Mouse (Mus musculus) hindbrain, postnatal 0 days (tissue): ENCODE results near the gene Anks1b. TPM values are rescaled to one million over a fixed set of nuclear protein-coding genes. Genes with fewer than 3 reads are reported as not detected.

Experiments used
- ATAC-seq: fragments of 200-750 bp; cut with Nextera tagmentation; 2 replicates; pipeline ENCODE4 v1.8.0; 2017; ENCODE audit warnings: mild to moderate bottlenecking, moderate TSS enrichment, moderate library complexity
- DNase-seq: peaks from one replicate; pipeline ENCODE4 v3.0.0-alpha.2; 2015; ENCODE audit warnings: low spot score
- H3K27ac ChIP-seq: fragments of 300-500 bp; sonication (generic); 2 replicates; pipeline ENCODE4 v1.5.1; 2014; ENCODE audit warnings: mild to moderate bottlenecking
- H3K27me3 ChIP-seq: fragments of 300-500 bp; sonication (generic); 2 replicates; pipeline ENCODE4 v1.6.1; 2014; ENCODE audit warnings: low read length, mixed read lengths; ENCODE audit not compliant: insufficient read depth
- H3K36me3 ChIP-seq: fragments of 300-500 bp; sonication (generic); 2 replicates; pipeline ENCODE4 v1.6.1; 2014; ENCODE audit warnings: low read length, mixed read lengths; ENCODE audit not compliant: insufficient read depth
- H3K4me1 ChIP-seq: fragments of 300-500 bp; sonication (generic); 2 replicates; pipeline ENCODE4 v1.6.1; 2014; ENCODE audit warnings: antibody characterized with exemption, low read length, mixed read lengths; ENCODE audit not compliant: insufficient read depth
- H3K4me2 ChIP-seq: fragments of 300-500 bp; sonication (generic); 2 replicates; pipeline ENCODE4 v1.6.1; 2014; ENCODE audit warnings: low read depth, mild to moderate bottlenecking, low read length, moderate library complexity, mixed read lengths
- H3K4me3 ChIP-seq: fragments of 300-500 bp; sonication (generic); 2 replicates; pipeline ENCODE4 v1.5.1; 2014; ENCODE audit warnings: low read length
- H3K9ac ChIP-seq: fragments of 300-500 bp; sonication (generic); replicated peaks from 2 replicates; pipeline ENCODE4 v1.6.1; 2014; ENCODE audit warnings: mild to moderate bottlenecking, low read length, moderate library complexity, mixed read lengths
- H3K9me3 ChIP-seq: fragments of 300-500 bp; sonication (generic); 2 replicates; pipeline ENCODE4 v1.6.1; 2016; ENCODE audit warnings: low read length, mixed read lengths
- CTCF ChIP-seq: IDR thresholded peaks from 2 replicates; pipeline ENCODE4 v1.5.1; 2016; ENCODE audit warnings: antibody characterized with exemption, control low read depth, low read depth
- WGBS: fragments of 180-500 bp; shearing (Covaris S2); extraction: QIAGEN DNeasy Blood & Tissue Kit; methylation state at CpG from one replicate; pipeline ENCODE4 v1.1.7; 2014; 5-methylcytosine and 5-hydroxymethylcytosine counted together
- polyA plus RNA-seq: library from polyadenylated mRNA; unstranded; fragments of >200 nt; fragmentation: Nextera tagmentation; extraction: Ambion mirVana; gene quantifications from 2 replicates; pipeline ENCODE4 v1.2.1, GENCODE M21; 2015
- total RNA-seq: library from RNA; depleted of rRNA; stranded (reverse); fragments of >200 nt; gene quantifications from 2 replicates; pipeline ENCODE4 v1.2.3, GENCODE M21; 2014

Anks1b gene
- total and polyA plus RNA-seq, 2 experiments from 2014 or later: 104 to 156 TPM

DNA sequence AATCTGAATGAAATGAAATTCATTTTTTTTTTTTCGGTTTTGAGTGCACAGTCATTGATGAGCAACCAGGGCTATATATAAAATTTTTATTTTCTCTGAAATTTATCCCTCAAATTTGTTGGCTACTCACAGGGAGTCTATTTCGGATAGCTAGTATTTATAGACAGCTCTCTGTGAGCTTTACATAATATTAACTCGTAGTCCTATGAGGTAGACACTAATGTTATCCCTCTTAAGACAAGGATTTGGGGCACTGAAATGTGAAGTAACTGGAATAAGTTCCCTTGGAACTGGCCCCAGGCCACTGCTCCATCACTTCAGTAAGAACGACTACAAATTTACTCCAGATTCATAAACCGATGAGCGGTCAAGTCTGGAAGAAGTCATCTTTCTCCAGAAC is 977.8 kb downstream of the Anks1b start:
- Histone ChIP-seq H3K9me3 (no peaks in the 10 kb centered on the region), H3K4me3 (no peak overlapping the region), H3K4me1 (0 out of 2 replicates have a peak, but pooled peaks cover 2% of the 10 kb centered on the region), H3K4me2 (no peak overlapping the region), H3K27me3 (no peaks in the 10 kb centered on the region), H3K9ac (no peak overlapping the region), H3K36me3 (no peaks in the 10 kb centered on the region), H3K27ac (no peak overlapping the region)
- no peak for DNase-seq
- no peak for TF ChIP-seq CTCF
- 93% methylated on average over 6 of the region's 6 CpGs for WGBS
- no peak for ATAC-seq

DNA sequence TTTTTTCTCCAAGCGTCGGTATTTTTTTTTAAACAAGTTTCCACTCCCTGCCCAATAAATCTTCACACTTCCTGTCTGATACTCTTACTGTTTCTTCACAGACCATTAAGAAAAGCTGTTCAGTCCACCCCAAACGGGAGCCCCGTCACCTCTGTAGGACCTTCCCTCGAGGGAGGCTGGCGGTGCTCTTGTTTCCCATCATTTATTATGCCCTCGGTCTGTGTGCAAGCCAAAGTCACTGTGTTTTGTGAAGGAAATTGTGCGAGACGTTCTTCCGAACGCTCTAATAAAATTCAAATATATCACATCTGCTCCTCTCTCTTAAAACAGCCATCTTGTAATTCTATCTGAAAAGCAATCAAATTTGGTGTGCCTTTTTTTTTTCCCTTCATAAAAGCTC is 978.7 kb downstream of the Anks1b start:
- no peak for DNase-seq
- no peak overlapping the region for H3K4me2 ChIP-seq
- no peaks in the 10 kb centered on the region for H3K27me3 ChIP-seq
- H3K9me3 ChIP-seq: no peaks in the 10 kb centered on the region
- H3K9ac ChIP-seq: no peak overlapping the region
- H3K27ac ChIP-seq: no peak overlapping the region
- TF ChIP-seq CTCF: no peak
- no peaks in the 10 kb centered on the region for H3K36me3 ChIP-seq
- 51% methylated on average over 11 of the region's 11 CpGs for WGBS
- ATAC-seq: no peak
- H3K4me3 ChIP-seq: no peak overlapping the region
- H3K4me1 ChIP-seq: no peaks in the 10 kb centered on the region

DNA sequence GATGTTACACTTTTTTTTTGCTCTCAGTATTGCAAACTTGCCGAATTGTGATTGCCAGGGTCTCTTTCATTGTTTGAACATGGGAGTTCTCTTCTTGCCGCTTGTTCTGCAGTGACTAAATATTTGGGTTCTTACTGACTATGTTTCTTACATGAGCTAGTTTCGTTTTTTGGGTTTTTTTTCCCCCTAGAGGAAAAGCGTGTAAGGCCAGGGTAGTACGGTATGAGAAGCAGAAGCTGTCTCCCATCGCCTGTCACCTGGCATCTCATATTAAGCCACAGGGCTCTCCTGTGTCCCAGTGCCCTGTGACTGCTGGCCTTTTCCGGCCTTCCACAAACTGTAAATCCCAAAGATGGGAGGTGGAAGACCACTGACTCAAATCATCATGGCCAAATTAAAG is 979.1 kb downstream of the Anks1b start:
- DNase-seq (no peak), ATAC-seq (no peak)
- H3K27me3 ChIP-seq: no peaks in the 10 kb centered on the region
- no peaks in the 10 kb centered on the region for H3K9me3 ChIP-seq
- no peaks in the 10 kb centered on the region for H3K36me3 ChIP-seq
- H3K4me3 ChIP-seq: no peak overlapping the region
- TF ChIP-seq CTCF: no peak
- WGBS: 74% methylated on average over 7 of the region's 7 CpGs
- H3K9ac ChIP-seq: no peak overlapping the region
- H3K27ac ChIP-seq: no peak overlapping the region
- H3K4me2 ChIP-seq: no peak overlapping the region
- no peaks in the 10 kb centered on the region for H3K4me1 ChIP-seq

GRCm38 (mm10) chr10:90856668-90857067 is 983.4 kb downstream of the Anks1b start:
- Histone ChIP-seq H3K9ac (no peak overlapping the region), H3K4me1 (no peaks in the 10 kb centered on the region), H3K4me2 (no peak overlapping the region), H3K27me3 (no peaks in the 10 kb centered on the region), H3K36me3 (no peaks in the 10 kb centered on the region), H3K9me3 (no peaks in the 10 kb centered on the region), H3K4me3 (no peak overlapping the region), H3K27ac (no peak overlapping the region)
- DNase-seq (no peak), ATAC-seq (no peak)
- WGBS: 32% methylated on average over 4 of the region's 4 CpGs
- no peak for TF ChIP-seq CTCF

- ATAC-seq: no peak
- peaks cover 7% of the 10 kb centered on the region for H3K4me1 ChIP-seq
- no peak for DNase-seq
- H3K4me3 ChIP-seq: no peak overlapping the region
- H3K27ac ChIP-seq: no peak overlapping the region
- H3K36me3 ChIP-seq: no peaks in the 10 kb centered on the region
- WGBS: 79% methylated on average over 19 of the region's 19 CpGs
- TF ChIP-seq CTCF: no peak
- no peak overlapping the region for H3K4me2 ChIP-seq
- no peaks in the 10 kb centered on the region for H3K27me3 ChIP-seq
- H3K9ac ChIP-seq: no peak overlapping the region
- no peaks in the 10 kb centered on the region for H3K9me3 ChIP-seq
Observed at GRCm38 (mm10) chr10:90859665-90860523, 986.6 kb downstream of the Anks1b start.

- Histone ChIP-seq H3K36me3 (no peaks in the 10 kb centered on the region), H3K4me2 (no peak overlapping the region), H3K27ac (0 out of 2 replicates have a peak overlapping the region, but pooled peaks have one; percentile 7), H3K27me3 (no peaks in the 10 kb centered on the region), H3K9ac (no peak overlapping the region), H3K4me3 (no peak overlapping the region), H3K4me1 (peaks cover 7% of the 10 kb centered on the region), H3K9me3 (no peaks in the 10 kb centered on the region)
- peak; percentile 41 for DNase-seq
- no peak for TF ChIP-seq CTCF
- ATAC-seq: peak; percentile 16; the same call in 1 of the 2 replicates
- 11% methylated on average over 10 of the region's 10 CpGs for WGBS
Observed at GRCm38 (mm10) chr10:90863881-90864598, 990.7 kb downstream of the Anks1b start.

DNA sequence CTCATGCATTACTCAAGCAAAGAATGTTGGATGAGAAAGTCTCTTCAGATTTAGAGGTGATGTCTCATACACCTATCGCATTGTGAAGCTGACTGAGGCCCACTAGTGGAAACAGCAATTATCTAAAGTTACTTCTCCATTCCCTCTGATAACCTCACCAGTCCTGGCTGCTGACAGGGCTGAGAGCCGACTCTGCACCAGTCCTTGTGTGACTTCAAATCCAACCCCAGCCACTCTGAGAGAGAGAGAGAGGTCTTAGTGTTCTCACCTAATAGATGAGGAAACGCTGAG is 991.2 kb downstream of the Anks1b start:
- H3K36me3 ChIP-seq: no peaks in the 10 kb centered on the region
- WGBS: 31% methylated on average over 3 of the region's 3 CpGs
- ATAC-seq (no peak), DNase-seq (peak; percentile 32)
- no peak overlapping the region for H3K9ac ChIP-seq
- H3K4me3 ChIP-seq: no peak overlapping the region
- peak; percentile 47 for TF ChIP-seq CTCF
- H3K27me3 ChIP-seq: no peaks in the 10 kb centered on the region
- H3K9me3 ChIP-seq: no peaks in the 10 kb centered on the region
- no peak overlapping the region for H3K4me2 ChIP-seq
- H3K27ac ChIP-seq: 0 out of 2 replicates have a peak overlapping the region, but pooled peaks have one; percentile 7
- H3K4me1 ChIP-seq: peaks cover 7% of the 10 kb centered on the region
